Comparison of ENCODE assay signal across 10 mouse cellular contexts in genomic region chr6:99171901-99172588, GRCm38 (mm10).
A peak's percentile ranks its signal among the peaks of the same experiment; 100 is the strongest.
DNase-seq lines count a peak whose midpoint lies in the region; ATAC-seq and TF ChIP-seq lines count a peak whose summit lies in the region.
"Had no signal": no experiment of that assay in that cellular context is flagged by ENCODE, and none has a peak within 500 bp of the region (broad histone marks: within the 10 kb centered on the region; RNA-seq: fewer than 3 reads in every experiment).

No protein-coding gene starts in this region.

- no peak overlapping the region for H3K4me2 ChIP-seq in kidney, embryonic 14.5 days (replicated peaks; ENCODE audit: low read depth, low read length)
- peak overlapping the region; percentile 37 for H3K4me2 ChIP-seq in liver, embryonic 13.5 days
- H3K4me2 ChIP-seq: neural tube, embryonic 12.5 days had no signal

- no peaks in the 10 kb centered on the region for H3K36me3 ChIP-seq in kidney, embryonic 14.5 days (ENCODE audit: control insufficient read depth, insufficient read depth, low read length)
- no peaks in the 10 kb centered on the region for H3K36me3 ChIP-seq in liver, embryonic 13.5 days
- H3K36me3 ChIP-seq in small intestine, adult 2 months (ENCODE audit: control insufficient read depth, insufficient read depth, low read length), result no peaks in the 10 kb centered on the region
- H3K36me3 ChIP-seq: neural tube, embryonic 12.5 days had no signal

- no peak overlapping the region for H3K27ac ChIP-seq in kidney, embryonic 14.5 days (ENCODE audit: low read depth, low read length)
- H3K27ac ChIP-seq in liver, embryonic 13.5 days, result peak overlapping the region; percentile 73; the same call in 1 of the 2 replicates
- H3K27ac ChIP-seq in small intestine, adult 2 months (ENCODE audit: insufficient read depth, low read depth, low read length), result peak overlapping the region; percentile 51
- H3K27ac ChIP-seq: neural tube, embryonic 12.5 days had no signal

- peak; percentile 14 for DNase-seq in kidney, adult 9 months
- no peak for DNase-seq in liver, embryonic 13.5 days
- DNase-seq in right cerebral cortex, postnatal 10 days (ENCODE audit: low spot score in 2 of 2), result no peak
- no peak for DNase-seq in retina, embryonic 14.5 days (ENCODE audit: low spot score)
- no peak for DNase-seq in testis, postnatal 14 days (ENCODE audit: low spot score)
- DNase-seq: cerebellum, adult 8-10 months had no signal

- no peak for ATAC-seq in kidney, embryonic 14.5 days (ENCODE audit: low FRiP score, low TSS enrichment)
- ATAC-seq in common myeloid progenitor, adult 5-6 weeks (replicated peaks; ENCODE audit: low read depth, poor library complexity, severe bottlenecking), result peak; percentile 26
- no peak for ATAC-seq in liver, embryonic 13.5 days (ENCODE audit: low read depth)

- H3K9me3 ChIP-seq in kidney, embryonic 14.5 days (ENCODE audit: control insufficient read depth, low read length), result no peaks in the 10 kb centered on the region
- no peaks in the 10 kb centered on the region for H3K9me3 ChIP-seq in liver, embryonic 13.5 days (replicated peaks)
- H3K9me3 ChIP-seq: neural tube, embryonic 12.5 days had no signal

- no peaks in the 10 kb centered on the region for H3K4me1 ChIP-seq in kidney, embryonic 14.5 days (ENCODE audit: control insufficient read depth, insufficient read depth, low read length)
- H3K4me1 ChIP-seq in liver, embryonic 13.5 days (replicated peaks), result peaks cover 35% of the 10 kb centered on the region
- peaks cover 16% of the 10 kb centered on the region; the same call in 1 of the 2 replicates for H3K4me1 ChIP-seq in small intestine, adult 2 months (ENCODE audit: control insufficient read depth, insufficient read depth, insufficient read length, low read length)
- H3K4me1 ChIP-seq: neural tube, embryonic 12.5 days had no signal

- TF ChIP-seq CTCF in small intestine, adult 2 months (IDR thresholded peaks at IDR 0.05; ENCODE audit: extremely low read depth, insufficient read length, insufficient replicate concordance, low read depth, low read length), result no peak

- WGBS in kidney, embryonic 14.5 days, result 71% methylated on average over 8 of the region's 8 CpGs
- WGBS in liver, embryonic 13.5 days (ENCODE audit: insufficient replicate concordance), result 48% methylated on average over 8 of the region's 8 CpGs
- WGBS in small intestine, adult 2 months, result 22% methylated on average over 8 of the region's 8 CpGs

- no peak overlapping the region for H3K9ac ChIP-seq in kidney, embryonic 14.5 days (ENCODE audit: low read depth, low read length)
- no peak overlapping the region for H3K9ac ChIP-seq in liver, embryonic 13.5 days
- H3K9ac ChIP-seq: neural tube, embryonic 12.5 days had no signal

- no peaks in the 10 kb centered on the region for H3K27me3 ChIP-seq in kidney, embryonic 14.5 days (ENCODE audit: control insufficient read depth, insufficient read depth, low read length)
- no peaks in the 10 kb centered on the region for H3K27me3 ChIP-seq in liver, embryonic 13.5 days
- H3K27me3 ChIP-seq in small intestine, adult 2 months (ENCODE audit: control insufficient read depth, insufficient read depth, low read length), result no peaks in the 10 kb centered on the region
- H3K27me3 ChIP-seq: neural tube, embryonic 12.5 days had no signal

- TF ChIP-seq POLR2A in small intestine, adult 2 months (IDR thresholded peaks at IDR 0.05; ENCODE audit: low read depth, low read length), result no peak

- no peak overlapping the region for H3K4me3 ChIP-seq in kidney, embryonic 14.5 days (ENCODE audit: low read length)
- no peak overlapping the region for H3K4me3 ChIP-seq in liver, embryonic 13.5 days (replicated peaks)
- H3K4me3 ChIP-seq in small intestine, adult 2 months (ENCODE audit: low read depth, low read length), result no peak overlapping the region
- H3K4me3 ChIP-seq: neural tube, embryonic 12.5 days had no signal
